Mouse (Mus musculus) splenic B cell, adult 2 months (primary cell): Measurements from ENCODE around the gene Ripk3.
A peak's percentile ranks its signal among the peaks of the same experiment; 100 is the strongest.
"Not testable (repeated sequence)": the region's sequence is repeated elsewhere in the genome, so short reads cannot be mapped to it uniquely, and the experiment has no call there.

Source experiments
- DNase-seq: peaks from one replicate; pipeline ENCODE4 v3.0.0-alpha.2; 2011; ENCODE audit warnings: low read depth, low spot score
- H3K27me3 ChIP-seq: 2 replicates; pipeline ENCODE4 v1.6.1; 2012; ENCODE audit warnings: mild to moderate bottlenecking, low read length, moderate library complexity, mixed read lengths; ENCODE audit not compliant: control insufficient read depth, poor library complexity, insufficient read depth, severe bottlenecking
- H3K36me3 ChIP-seq: 2 replicates; pipeline ENCODE4 v1.6.1; 2012; ENCODE audit warnings: mild to moderate bottlenecking, low read length, moderate library complexity, mixed read lengths; ENCODE audit not compliant: control insufficient read depth, poor library complexity, insufficient read depth, severe bottlenecking

Ripk3 gene

GRCm38 (mm10) chr14:55781310-55781709, 7.4 kb downstream of the Ripk3 start:
- Histone ChIP-seq H3K36me3 (no peaks in the 10 kb centered on the region), H3K27me3 (no peaks in the 10 kb centered on the region)
- peak; percentile 82 for DNase-seq

- DNase-seq: no peak
- Histone ChIP-seq H3K36me3 (no peaks in the 10 kb centered on the region), H3K27me3 (no peaks in the 10 kb centered on the region)
Measured at GRCm38 (mm10) chr14:55780736-55781135, 7.9 kb downstream of the Ripk3 start.

DNA sequence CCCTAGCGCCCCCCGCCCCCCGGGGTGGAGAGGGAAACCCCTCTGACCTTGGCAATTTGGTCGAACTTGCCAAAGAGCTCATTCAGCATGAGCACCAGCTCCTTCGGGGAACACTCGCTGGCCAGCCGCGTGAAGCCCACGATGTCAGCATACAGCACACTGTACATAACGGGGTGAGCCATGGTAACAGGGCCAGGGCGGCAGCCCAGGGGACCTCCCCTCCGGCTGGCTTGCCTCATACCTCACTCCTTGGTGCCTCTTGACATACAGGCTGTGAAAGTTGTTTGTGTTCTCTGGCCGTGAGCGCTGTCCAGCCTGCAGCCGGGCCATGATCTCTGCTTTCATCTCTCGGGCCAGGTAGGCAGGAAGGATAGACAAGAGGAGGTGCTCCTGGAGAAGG, 9.0 kb downstream of the Ripk3 start:
- DNase-seq: no peak
- Histone ChIP-seq H3K36me3 (no peaks in the 10 kb centered on the region), H3K27me3 (no peaks in the 10 kb centered on the region)

- H3K36me3 ChIP-seq: no peaks in the 10 kb centered on the region
- no peaks in the 10 kb centered on the region for H3K27me3 ChIP-seq
- no peak for DNase-seq
Measured at GRCm38 (mm10) chr14:55778686-55779085, 10.0 kb downstream of the Ripk3 start.

DNA sequence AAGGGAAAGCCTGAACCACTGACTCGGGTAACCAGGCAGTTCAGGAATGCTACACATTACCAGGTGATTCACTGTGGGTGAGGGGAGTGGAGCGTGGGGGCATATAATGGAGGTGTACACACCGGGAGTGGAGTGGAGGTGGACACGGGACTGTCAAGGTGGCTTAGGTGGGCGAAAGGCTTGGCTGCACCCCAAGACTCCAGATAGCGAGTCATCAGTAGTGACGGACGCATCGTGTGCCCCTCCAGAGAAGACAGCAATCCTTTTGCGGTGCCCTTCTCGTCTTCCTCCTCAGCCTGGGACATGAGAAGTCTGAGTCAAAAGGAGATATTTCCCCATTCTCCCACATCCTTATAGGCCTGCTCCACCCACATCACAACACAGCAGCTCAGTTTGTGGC, 10.9 kb downstream of the Ripk3 start:
- Histone ChIP-seq H3K36me3 (no peaks in the 10 kb centered on the region), H3K27me3 (no peaks in the 10 kb centered on the region)
- no peak for DNase-seq

DNA sequence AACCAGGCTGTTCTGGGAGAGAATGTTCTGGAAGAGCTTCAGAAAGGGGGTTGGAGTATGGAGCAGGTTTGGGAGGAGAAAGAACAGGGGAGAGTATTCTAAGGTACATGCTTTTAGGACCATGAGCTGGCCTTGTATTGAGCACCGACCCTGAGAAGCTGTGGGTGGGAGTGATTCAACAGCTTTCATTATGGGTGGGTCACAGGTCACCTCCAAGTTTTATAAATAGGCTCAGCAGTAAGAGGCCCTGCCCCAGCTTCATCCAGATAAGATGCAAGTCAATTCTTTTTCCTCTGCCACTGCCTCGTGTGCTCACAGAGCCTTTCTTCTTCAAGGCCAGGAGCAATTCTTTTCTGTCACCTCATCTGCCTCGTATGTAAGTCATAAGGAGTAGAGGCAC, 11.5 kb downstream of the Ripk3 start:
- H3K27me3 ChIP-seq: no peaks in the 10 kb centered on the region
- H3K36me3 ChIP-seq: no peaks in the 10 kb centered on the region
- DNase-seq: no peak

DNA sequence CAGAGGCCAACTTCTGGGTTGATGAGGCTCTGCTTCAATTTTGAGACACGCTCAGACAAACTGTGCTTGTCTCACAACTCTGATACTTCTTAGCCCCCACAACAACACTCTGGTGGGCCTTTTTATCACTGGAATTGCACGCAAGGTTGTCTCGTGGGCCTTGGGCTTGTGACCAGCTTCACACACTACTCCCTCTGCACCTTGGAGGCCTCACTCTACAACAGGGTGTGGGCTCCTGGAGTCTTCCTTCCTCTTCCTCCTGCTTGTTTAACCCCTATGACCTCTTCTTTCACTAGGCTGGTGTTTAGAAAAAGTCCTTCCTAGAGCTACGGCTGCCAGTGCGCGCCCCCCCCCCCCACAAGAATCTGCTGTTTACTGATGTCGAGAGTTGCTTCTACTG, 12.0 kb downstream of the Ripk3 start:
- DNase-seq: no peak
- H3K36me3 ChIP-seq: no peaks in the 10 kb centered on the region
- H3K27me3 ChIP-seq: no peaks in the 10 kb centered on the region

DNA sequence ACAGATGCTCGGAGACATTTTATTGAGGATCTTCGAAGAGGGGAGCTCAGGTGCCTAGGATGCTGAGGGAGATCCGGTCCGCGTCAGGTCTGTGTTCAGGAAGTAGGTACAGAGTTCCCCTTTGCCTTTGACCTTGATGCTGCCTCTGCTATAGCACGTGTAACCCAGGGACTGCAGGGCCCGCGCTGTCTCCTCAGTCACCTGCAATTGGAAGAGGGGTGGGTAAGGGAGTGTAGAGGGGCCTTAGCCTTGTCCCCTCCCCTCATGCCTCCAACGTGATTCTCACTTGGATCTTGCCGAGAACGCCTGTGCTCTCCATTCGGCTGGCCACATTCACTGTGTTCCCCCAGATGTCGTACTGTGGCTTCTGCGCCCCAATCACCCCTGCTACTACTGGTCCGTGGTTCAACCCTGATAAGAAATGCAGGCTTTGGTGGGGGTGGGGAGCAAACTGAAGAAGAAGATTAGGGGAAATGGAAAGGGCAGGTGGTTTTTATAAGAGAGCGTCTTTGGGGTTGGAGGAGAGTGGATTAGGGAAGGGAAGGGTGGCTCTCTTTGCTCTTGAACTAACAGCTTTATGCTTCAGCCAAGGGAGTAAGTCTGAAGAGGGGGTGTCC, 19.5 kb downstream of the Ripk3 start:
- Histone ChIP-seq H3K36me3 (no peaks in the 10 kb centered on the region), H3K27me3 (no peaks in the 10 kb centered on the region)
- DNase-seq: no peak

DNA sequence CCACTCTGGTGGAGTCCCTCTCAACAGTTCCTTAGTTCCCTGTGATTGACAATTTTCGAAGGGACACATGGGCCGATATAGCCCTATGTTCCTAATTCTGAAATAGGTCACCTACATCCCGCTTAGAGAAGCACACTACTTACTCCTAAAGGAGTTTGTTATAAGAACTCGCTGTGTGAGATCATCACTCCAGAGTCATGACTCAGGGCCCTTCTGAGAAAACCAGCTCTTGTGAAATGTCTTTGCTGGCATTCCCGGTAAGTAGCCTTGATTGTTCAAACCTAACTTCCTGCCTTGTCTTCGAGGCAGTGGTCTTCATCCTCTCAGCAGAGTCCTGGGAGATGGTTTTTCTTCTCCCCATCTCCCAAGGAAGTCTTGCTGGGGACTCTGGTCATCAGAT, 20.1 kb downstream of the Ripk3 start:
- Histone ChIP-seq H3K36me3 (no peaks in the 10 kb centered on the region), H3K27me3 (no peaks in the 10 kb centered on the region)
- DNase-seq: no peak

DNA sequence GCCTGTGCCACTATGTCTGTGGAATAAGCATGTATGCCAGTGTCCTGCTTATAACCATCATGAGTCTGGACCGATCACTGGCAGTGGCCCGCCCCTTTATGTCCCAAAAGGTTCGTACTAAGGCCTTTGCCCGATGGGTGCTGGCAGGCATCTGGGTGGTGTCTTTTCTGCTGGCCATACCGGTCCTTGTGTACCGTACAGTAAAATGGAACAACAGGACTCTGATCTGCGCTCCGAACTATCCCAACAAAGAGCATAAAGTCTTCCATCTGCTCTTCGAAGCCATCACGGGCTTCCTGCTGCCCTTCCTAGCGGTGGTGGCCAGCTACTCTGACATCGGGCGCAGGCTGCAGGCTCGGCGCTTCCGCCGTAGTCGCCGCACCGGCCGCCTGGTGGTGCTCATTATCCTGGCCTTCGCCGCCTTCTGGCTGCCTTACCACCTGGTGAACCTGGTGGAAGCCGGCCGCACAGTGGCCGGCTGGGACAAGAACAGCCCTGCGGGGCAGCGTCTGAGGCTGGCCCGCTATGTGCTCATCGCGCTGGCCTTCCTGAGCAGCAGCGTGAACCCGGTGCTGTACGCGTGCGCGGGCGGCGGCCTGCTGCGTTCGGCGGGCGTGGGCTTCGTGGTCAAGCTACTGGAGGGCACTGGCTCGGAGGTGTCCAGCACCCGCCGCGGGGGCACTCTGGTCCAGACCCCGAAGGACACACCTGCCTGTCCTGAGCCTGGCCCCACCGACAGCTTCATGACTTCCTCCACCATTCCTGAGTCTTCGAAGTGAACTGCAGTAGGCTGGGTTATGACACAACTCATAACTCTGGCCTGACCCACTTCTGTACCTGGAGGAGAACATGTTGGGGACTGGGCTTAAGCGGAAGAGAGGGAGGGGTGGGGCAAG, 20.9 kb downstream of the Ripk3 start:
- Histone ChIP-seq H3K27me3 (no peaks in the 10 kb centered on the region), H3K36me3 (no peaks in the 10 kb centered on the region)
- DNase-seq: peak; percentile 51

DNA sequence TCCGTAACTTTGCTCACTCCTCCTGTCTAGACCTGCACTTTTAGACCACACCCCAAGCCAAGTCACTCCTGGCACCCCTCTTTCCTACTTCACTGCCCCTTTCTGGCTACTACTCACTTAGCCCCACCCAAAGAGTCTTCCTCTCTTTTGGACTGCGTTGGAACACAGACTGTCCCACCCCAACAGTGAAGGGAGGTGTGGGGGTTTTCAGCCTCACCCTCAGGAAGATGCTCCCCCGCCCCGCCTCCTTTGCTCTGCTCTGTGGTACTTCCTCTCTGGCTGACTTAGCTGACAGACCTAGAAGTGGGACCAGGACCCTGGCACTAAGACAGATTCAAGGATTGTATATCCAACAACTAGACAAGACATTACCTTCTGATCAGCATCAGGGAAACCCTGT, 23.0 kb downstream of the Ripk3 start, which contains the start of gene Ltb4r1:
Gene Ltb4r1, plus strand, starts transcription at position 267 of the 400 bp plus-strand sequence.
- DNase-seq: no peak
- no peaks in the 10 kb centered on the region for H3K27me3 ChIP-seq
- no peaks in the 10 kb centered on the region for H3K36me3 ChIP-seq

DNA sequence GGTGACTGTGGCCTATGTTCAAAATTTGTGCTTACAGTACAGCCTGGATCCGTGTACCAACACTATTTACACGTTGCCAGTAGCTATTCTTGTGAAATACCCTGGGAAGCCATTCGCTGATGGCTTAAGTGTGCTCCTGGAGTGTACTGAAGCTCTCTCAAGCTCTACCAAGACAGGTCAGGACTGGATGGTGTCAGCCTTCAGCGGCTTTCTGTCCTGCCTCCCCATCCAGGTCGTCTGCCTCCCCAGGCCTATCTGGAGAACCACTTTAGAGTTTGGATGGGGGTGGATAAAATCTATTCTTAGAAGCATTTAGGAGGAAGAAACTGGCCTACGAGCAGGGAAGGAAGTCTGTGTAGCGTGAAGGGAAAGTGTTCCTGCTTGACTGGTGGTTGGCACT, 25.5 kb downstream of the Ripk3 start:
- no peaks in the 10 kb centered on the region for H3K27me3 ChIP-seq
- no peak for DNase-seq

DNA sequence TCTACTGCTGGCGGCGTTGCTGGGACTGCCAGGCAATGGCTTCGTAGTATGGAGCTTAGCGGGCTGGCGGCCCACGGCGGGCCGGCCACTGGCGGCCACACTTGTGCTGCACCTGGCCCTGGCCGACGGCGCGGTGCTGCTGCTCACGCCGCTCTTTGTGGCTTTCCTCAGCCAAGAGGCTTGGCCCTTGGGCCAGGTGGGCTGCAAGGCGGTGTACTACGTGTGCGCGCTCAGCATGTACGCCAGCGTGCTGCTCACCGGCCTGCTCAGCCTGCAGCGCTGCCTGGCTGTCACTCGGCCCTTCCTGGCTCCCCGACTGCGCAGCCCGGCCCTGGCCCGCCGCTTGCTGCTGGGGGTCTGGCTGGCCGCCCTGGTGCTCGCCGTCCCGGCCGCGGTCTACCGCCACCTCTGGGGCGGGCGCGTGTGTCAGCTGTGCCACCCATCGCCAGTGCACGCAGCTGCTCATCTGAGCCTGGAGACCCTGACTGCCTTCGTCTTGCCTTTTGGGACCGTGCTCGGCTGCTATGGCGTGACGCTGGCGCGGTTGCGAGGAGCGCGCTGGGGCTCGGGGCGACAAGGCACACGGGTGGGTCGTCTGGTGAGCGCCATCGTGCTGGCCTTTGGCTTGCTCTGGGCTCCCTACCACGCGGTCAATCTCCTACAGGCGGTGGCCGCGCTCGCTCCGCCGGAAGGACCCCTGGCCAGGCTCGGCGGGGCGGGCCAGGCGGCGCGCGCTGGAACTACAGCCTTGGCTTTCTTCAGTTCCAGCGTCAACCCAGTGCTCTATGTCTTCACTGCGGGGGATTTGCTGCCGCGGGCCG, 26.5 kb downstream of the Ripk3 start:
- H3K27me3 ChIP-seq: no peaks in the 10 kb centered on the region
- DNase-seq: no peak
- no peaks in the 10 kb centered on the region for H3K36me3 ChIP-seq

More for the DNA sequence above, 25.5 kb downstream of the Ripk3 start:
- no peaks in the 10 kb centered on the region for H3K36me3 ChIP-seq

GRCm38 (mm10) chr14:55761163-55761562, 27.5 kb downstream of the Ripk3 start, which contains the start of gene Ltb4r2:
Gene Ltb4r2 (plus strand): TSS chr14:55761428.
- Histone ChIP-seq H3K36me3 (no peaks in the 10 kb centered on the region), H3K27me3 (no peaks in the 10 kb centered on the region)
- no peak for DNase-seq

- DNase-seq: peak; percentile 88
- H3K27me3 ChIP-seq: not testable (repeated sequence)
Measured at GRCm38 (mm10) chr14:55760156-55760555, 28.5 kb downstream of the Ripk3 start.

More at GRCm38 (mm10) chr14:55760156-55760555, 28.5 kb downstream of the Ripk3 start:
- not testable (repeated sequence) for H3K36me3 ChIP-seq
